Mouse (Mus musculus) lung, embryonic 16.5 days (tissue): ENCODE results near the gene Cyp1a2. TPM values are rescaled to one million over a fixed set of nuclear protein-coding genes. Genes with fewer than 3 reads are reported as not detected.

Experiments used
- ATAC-seq: fragments of 200-750 bp; cut with Nextera tagmentation; 2 replicates; pipeline ENCODE4 v1.8.0; 2017; ENCODE audit warnings: low read depth, mild to moderate bottlenecking, moderate library complexity
- H3K27ac ChIP-seq: fragments of 300-500 bp; sonication (generic); 2 replicates; pipeline ENCODE4 v1.5.1; 2014; ENCODE audit warnings: mild to moderate bottlenecking, control low read depth, low read length
- H3K27me3 ChIP-seq: fragments of 300-500 bp; sonication (generic); 2 replicates; pipeline ENCODE4 v1.6.1; 2014; ENCODE audit warnings: low read depth, low read length, mixed read lengths; ENCODE audit not compliant: control insufficient read depth, insufficient read depth
- H3K36me3 ChIP-seq: fragments of 300-500 bp; sonication (generic); 2 replicates; pipeline ENCODE4 v1.6.1; 2014; ENCODE audit warnings: low read length; ENCODE audit not compliant: control insufficient read depth, insufficient read depth
- H3K4me1 ChIP-seq: fragments of 300-500 bp; sonication (generic); replicated peaks from 2 replicates; pipeline ENCODE4 v1.6.1; 2014; ENCODE audit warnings: low read length, mixed read lengths; ENCODE audit not compliant: control insufficient read depth, insufficient read depth
- H3K4me2 ChIP-seq: fragments of 300-500 bp; sonication (generic); 2 replicates; pipeline ENCODE4 v1.6.1; 2014; ENCODE audit warnings: low read depth, low read length, control low read depth
- H3K4me3 ChIP-seq: fragments of 300-500 bp; sonication (generic); 2 replicates; pipeline ENCODE4 v1.5.1; 2014; ENCODE audit warnings: mild to moderate bottlenecking, low read length, control low read depth
- H3K9ac ChIP-seq: fragments of 300-500 bp; sonication (generic); 2 replicates; pipeline ENCODE4 v1.6.1; 2014; ENCODE audit warnings: low read length, control low read depth
- H3K9me3 ChIP-seq: fragments of 300-500 bp; sonication (generic); 2 replicates; pipeline ENCODE4 v1.6.1; 2016; ENCODE audit warnings: low read length; ENCODE audit not compliant: control insufficient read depth
- WGBS: fragments of 180-500 bp; shearing (Covaris S2); extraction: QIAGEN DNeasy Blood & Tissue Kit; methylation state at CpG from one replicate; pipeline ENCODE4 v1.1.7; 2014; 5-methylcytosine and 5-hydroxymethylcytosine counted together
- polyA plus RNA-seq: library from polyadenylated mRNA; unstranded; fragments of >200 nt; fragmentation: Nextera tagmentation; extraction: Ambion mirVana; gene quantifications from 2 replicates; pipeline ENCODE4 v1.2.1, GENCODE M21; 2015

Cyp1a2 gene
- polyA plus RNA-seq, 1 experiment from 2014 or later: not detected

DNA sequence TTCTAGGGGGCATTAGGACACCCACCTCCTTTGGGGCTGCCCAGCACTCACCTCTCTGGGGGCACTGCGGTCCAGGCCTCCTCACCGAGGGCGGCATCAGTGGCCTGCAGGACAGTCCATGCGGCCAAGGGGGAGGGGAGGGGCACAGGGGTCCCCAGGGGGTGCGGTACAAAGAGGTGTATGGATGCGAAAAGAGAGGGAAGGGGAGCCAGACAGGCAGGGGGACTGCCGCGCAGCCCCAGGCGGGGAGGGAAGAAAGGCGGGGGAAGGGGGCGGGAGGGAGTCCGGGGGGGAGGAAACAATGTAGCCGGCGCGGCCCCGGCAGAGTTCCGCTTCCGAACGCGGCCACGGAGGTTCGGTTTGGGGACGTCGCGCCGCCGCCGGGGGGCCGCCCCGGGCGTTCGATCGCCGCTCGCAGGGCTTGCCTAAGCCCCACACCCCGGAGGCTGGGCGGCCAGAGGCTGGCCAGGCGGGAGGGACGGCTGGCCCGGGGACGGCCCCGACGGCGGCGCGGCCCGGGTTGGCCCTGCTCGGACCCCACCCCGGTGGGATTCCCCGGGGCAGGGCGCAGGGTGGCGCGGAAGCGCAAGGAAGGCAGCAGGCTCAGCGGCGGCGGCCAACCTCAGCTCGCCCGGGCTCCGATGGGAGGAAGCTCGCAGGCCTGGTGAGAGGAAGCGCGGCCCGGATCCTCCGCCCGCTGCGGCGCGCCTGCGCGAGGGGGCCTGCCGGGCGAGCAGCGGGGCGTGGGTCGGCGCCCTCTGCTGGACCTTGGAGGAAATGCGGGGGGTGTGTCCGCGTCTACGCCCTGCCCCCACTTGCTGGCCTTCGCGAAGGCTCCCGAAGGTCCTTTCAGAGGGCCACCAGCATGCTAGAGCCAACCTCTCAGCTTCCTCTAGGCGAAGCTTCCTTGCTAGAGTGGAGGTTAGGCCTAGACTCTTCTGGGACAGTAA is 38.3 kb downstream of the Cyp1a2 start:
- Histone ChIP-seq H3K27ac (peak overlapping the region; percentile 97), H3K9ac (peak overlapping the region; percentile 100), H3K9me3 (no peaks in the 10 kb centered on the region), H3K36me3 (peaks cover 5% of the 10 kb centered on the region), H3K4me3 (peak overlapping the region; percentile 91), H3K4me1 (peaks cover 37% of the 10 kb centered on the region), H3K4me2 (peak overlapping the region; percentile 89), H3K27me3 (no peaks in the 10 kb centered on the region)
- ATAC-seq: peak; percentile 88
- WGBS: 0% methylated on average over 64 of the region's 85 CpGs

DNA sequence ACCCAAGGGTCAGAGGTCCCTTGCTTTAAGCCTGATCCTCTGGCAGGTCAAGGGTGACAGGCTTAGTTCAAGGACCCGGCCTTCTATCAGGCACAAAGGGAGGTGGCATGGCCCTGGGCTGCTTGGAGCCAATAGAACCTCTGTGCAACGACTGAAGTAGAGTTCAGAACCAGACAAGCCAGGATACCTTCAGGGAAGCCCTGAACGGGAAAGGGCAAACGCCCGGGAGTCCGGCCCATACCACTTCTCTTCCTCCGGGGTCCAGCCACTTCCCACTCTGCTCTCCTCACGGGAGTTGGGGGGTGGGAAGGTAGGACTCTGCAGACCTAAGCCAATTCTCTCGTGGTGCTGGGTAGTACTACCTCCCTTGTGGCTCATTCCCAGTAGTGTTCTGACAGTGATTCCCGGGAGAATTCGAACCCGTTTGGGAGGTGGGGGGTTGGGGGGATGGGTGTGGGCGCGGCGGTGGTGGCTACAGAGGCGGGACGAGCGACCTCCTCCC is 39.0 kb downstream of the Cyp1a2 start:
- 0% methylated on average over 18 of the region's 18 CpGs for WGBS
- ATAC-seq: peak; percentile 0; the same call in 1 of the 2 replicates

DNA sequence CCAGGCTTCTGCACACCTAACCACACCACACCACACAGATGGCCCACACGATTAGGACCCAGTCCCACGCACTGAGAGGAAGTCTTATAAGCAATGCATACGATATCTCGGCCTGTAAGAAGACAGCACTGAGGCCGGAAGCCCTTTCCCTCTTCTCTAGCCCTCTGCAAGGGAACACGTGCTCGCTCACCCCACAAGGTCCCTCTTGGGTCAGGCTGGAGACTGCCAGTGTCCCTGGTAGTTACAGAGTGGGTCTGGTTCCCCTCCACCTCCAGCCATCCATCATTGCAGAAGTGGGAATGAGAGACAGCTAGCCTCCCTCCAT is 39.7 kb downstream of the Cyp1a2 start:
- peaks cover 51% of the 10 kb centered on the region for H3K4me1 ChIP-seq

More for the DNA sequence above, 39.0 kb downstream of the Cyp1a2 start:
- H3K4me2 ChIP-seq: peak overlapping the region; percentile 89
- H3K27ac ChIP-seq: peak overlapping the region; percentile 97
- H3K27me3 ChIP-seq: no peaks in the 10 kb centered on the region
- peaks cover 5% of the 10 kb centered on the region for H3K36me3 ChIP-seq
- H3K4me1 ChIP-seq: peaks cover 44% of the 10 kb centered on the region
- peak overlapping the region; percentile 100 for H3K9ac ChIP-seq
- H3K4me3 ChIP-seq: peak overlapping the region; percentile 91
- no peaks in the 10 kb centered on the region for H3K9me3 ChIP-seq

DNA sequence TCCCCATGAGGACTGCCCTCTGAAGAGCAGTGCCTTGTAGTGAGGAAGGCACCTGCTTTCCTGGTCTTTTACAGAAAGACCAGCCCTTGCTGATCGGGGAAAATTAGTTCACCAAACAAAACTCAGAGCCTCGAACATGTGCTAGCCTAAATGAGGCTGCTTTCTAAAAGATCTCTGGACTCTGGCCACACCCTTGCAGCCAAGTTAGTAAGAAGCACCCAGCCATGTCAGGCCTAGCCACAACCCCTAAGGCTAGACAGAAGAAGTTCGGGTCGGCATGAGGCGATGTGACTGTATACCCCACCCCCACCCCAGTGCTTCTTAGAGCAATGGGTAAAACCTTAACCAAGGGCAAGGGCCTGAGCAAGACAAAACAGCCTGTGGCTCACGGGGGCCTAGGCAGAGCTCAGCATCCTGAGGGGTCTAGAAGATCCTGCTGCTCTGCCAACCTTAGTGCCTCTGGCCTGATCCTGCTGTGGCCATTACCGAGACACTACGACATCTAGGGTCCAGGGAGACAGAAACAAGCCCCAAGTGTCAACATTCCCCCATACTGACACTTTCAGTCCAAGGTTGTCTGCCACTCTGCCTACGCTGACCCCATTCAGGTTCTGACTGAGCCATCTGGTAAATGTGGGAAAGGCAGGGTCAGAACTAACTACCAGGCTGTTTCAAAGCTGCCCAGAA is 40.2 kb downstream of the Cyp1a2 start:
- ATAC-seq: no peak
- H3K9ac ChIP-seq: peak overlapping the region; percentile 100
- no peak overlapping the region for H3K27ac ChIP-seq
- H3K27me3 ChIP-seq: no peaks in the 10 kb centered on the region
- no peaks in the 10 kb centered on the region for H3K9me3 ChIP-seq
- peak overlapping the region; percentile 91 for H3K4me3 ChIP-seq
- H3K4me2 ChIP-seq: peak overlapping the region; percentile 89
- 67% methylated on average over 9 of the region's 9 CpGs for WGBS
- peaks cover 56% of the 10 kb centered on the region for H3K4me1 ChIP-seq
- H3K36me3 ChIP-seq: peaks cover 5% of the 10 kb centered on the region

More for the DNA sequence above, 39.7 kb downstream of the Cyp1a2 start:
- peak overlapping the region; percentile 89 for H3K4me2 ChIP-seq
- no peaks in the 10 kb centered on the region for H3K9me3 ChIP-seq
- H3K27me3 ChIP-seq: no peaks in the 10 kb centered on the region
- 29% methylated on average over 7 of the region's 7 CpGs for whole genome bisulfite sequencing
- peak overlapping the region; percentile 91 for H3K4me3 ChIP-seq
- peak overlapping the region; percentile 100 for H3K9ac ChIP-seq
- ATAC-seq: no peak
- no peak overlapping the region for H3K27ac ChIP-seq
- peaks cover 5% of the 10 kb centered on the region for H3K36me3 ChIP-seq

DNA sequence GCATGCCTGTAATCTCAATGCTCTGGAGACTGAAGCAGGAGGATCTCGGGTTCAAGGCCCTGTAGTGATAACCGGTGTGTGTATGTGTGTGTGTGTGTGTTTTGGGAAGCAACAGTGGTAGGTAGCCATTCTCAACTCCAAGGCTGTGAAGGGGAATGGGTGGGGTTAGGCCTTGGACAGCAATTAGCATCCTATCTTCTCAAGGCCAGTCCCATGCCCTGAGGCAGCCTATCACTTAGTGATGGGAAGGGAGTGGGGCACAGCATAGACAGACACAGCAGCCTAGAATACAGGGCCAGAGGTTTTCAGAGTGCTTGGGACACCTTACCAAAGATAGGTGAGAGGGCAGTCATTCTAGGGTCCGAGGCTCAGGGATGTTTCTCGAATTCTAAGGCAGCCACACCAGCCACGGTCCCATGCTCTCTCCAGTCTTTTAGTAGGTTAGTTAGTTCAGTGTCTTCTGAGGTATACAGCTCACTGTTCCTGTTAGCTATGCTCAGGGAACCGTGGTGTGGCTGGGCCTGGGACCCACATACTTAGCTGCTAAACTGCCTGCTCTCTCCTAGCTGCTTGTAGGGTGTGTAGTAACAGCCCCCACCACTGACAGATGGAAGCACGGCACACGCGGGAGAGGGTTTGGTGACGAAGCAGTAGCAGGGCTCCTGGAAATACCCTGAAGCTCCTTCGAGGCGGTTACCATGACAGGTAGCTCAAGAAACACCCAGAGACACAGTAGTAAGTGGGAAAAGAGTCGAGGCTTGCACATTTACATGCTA is 41.5 kb downstream of the Cyp1a2 start:
- Histone ChIP-seq H3K4me3 (no peak overlapping the region), H3K9me3 (no peaks in the 10 kb centered on the region), H3K27me3 (no peaks in the 10 kb centered on the region), H3K36me3 (peaks cover 5% of the 10 kb centered on the region), H3K9ac (no peak overlapping the region), H3K27ac (no peak overlapping the region), H3K4me1 (peaks cover 69% of the 10 kb centered on the region), H3K4me2 (no peak overlapping the region)
- no peak for ATAC-seq
- 82% methylated on average over 13 of the region's 13 CpGs for WGBS

DNA sequence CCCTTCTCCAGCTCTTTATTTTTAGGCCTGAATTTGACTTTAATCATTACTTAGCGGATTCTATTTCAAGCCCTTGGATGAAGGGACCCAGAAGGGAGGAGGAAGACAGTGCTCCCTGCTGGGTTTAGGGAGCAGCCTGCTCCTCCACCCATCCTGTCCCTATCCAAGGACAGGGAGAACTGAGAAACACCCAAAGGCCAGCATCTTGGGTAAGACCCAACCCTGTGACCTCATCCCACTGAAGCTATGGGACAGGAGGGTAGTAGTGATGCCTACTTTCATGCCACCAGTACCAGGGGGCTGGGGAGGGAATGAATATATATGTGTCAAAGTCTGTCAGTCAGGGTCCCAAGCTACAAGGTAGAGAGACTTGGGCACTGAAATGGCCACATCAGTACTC is 42.5 kb downstream of the Cyp1a2 start:
- H3K4me1 ChIP-seq: peaks cover 70% of the 10 kb centered on the region
- H3K36me3 ChIP-seq: peaks cover 5% of the 10 kb centered on the region
- H3K27me3 ChIP-seq: no peaks in the 10 kb centered on the region
- no peaks in the 10 kb centered on the region for H3K9me3 ChIP-seq
- ATAC-seq: no peak
- H3K4me3 ChIP-seq: no peak overlapping the region
- WGBS: 84% methylated on average over 1 of the region's 1 CpGs
- peak overlapping the region; percentile 45; the same call in 1 of the 2 replicates for H3K4me2 ChIP-seq
- H3K9ac ChIP-seq: peak overlapping the region; percentile 46; the same call in 1 of the 2 replicates
- peak overlapping the region; percentile 95; the same call in 1 of the 2 replicates for H3K27ac ChIP-seq

DNA sequence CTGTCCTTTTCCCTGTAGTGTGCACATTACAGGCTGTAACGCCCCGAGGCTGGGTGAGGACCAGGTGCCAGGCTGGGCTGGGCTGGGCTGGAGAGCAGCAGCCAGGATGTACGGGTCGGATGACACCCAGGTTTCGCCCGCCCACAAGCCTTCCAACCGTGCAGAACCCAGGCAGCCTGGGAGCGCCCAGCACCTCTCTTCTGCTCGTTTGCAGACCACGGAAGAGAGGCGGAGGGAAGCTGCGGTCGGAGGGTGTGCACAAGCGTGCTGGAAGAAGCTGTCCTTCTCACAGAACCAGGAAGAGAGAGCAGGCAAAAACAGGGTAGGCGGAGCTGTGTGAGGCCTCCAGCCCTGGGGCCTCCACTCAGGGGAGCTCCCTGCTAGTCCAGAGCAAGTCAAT is 43.1 kb downstream of the Cyp1a2 start:
- Histone ChIP-seq H3K4me2 (peak overlapping the region; percentile 45), H3K27me3 (no peaks in the 10 kb centered on the region), H3K27ac (peak overlapping the region; percentile 95), H3K9me3 (no peaks in the 10 kb centered on the region), H3K36me3 (peaks cover 5% of the 10 kb centered on the region), H3K9ac (peak overlapping the region; percentile 46), H3K4me1 (peaks cover 66% of the 10 kb centered on the region), H3K4me3 (peak overlapping the region; percentile 15)
- peak; percentile 41 for ATAC-seq
- 11% methylated on average over 15 of the region's 15 CpGs for WGBS

DNA sequence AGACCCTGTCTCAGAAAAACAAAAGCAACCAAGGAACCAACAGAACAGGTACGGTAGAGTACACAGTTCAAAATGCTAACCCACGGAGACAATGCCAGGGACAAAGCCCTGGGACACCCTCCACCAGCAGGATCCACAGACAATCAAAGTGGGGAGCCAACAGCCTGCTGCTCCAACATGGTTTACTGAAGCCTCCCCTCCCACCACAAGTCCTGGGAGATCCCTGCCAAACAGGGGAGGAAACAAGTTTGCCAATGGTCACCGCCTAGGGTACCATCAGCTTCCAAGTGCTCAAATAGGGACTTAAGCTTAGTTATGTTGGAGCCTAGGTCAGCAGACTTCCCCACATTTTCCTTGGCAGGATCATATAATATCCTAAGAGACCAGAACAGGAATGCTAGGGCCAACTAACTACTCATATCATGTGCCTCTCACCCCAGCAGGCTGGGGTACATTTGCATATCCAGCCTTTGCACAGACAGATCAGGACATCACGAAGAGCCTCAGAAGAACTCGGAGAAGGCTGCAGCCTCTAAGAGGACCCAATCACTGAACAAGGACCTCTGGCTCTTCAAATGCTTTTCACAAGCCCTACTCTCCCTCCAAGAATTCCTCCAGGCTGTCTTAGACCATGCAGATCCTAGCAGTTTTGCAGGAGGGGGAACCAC is 43.7 kb downstream of the Cyp1a2 start:
- Histone ChIP-seq H3K9ac (peak overlapping the region; percentile 53), H3K27me3 (no peaks in the 10 kb centered on the region), H3K4me2 (peak overlapping the region; percentile 45), H3K36me3 (peaks cover 5% of the 10 kb centered on the region), H3K27ac (peak overlapping the region; percentile 95), H3K9me3 (no peaks in the 10 kb centered on the region), H3K4me1 (peaks cover 66% of the 10 kb centered on the region), H3K4me3 (peak overlapping the region; percentile 15)
- no peak for ATAC-seq
- 69% methylated on average over 5 of the region's 5 CpGs for WGBS
